Mouse (Mus musculus) forebrain, embryonic 16.5 days (tissue): ENCODE data around the gene Ankub1. TPM values are rescaled to one million over a fixed set of nuclear protein-coding genes. Genes with fewer than 3 reads are reported as not detected.
A peak's percentile ranks its signal among the peaks of the same experiment; 100 is the strongest.

Experiments used
- ATAC-seq: fragments of 200-750 bp; cut with Nextera tagmentation; 2 replicates; pipeline ENCODE4 v1.8.0; 2017; ENCODE audit warnings: mild to moderate bottlenecking, moderate library complexity
- H3K27ac ChIP-seq: fragments of 300-500 bp; sonication (generic); 2 replicates; pipeline ENCODE4 v1.5.1; 2014; ENCODE audit warnings: low read length, control low read depth
- H3K27me3 ChIP-seq: fragments of 300-500 bp; sonication (generic); replicated peaks from 2 replicates; pipeline ENCODE4 v1.6.1; 2014; ENCODE audit warnings: low read length; ENCODE audit not compliant: control insufficient read depth, insufficient read depth
- H3K36me3 ChIP-seq: fragments of 300-500 bp; sonication (generic); 2 replicates; pipeline ENCODE4 v1.6.1; 2014; ENCODE audit not compliant: control insufficient read depth, insufficient read depth
- H3K4me1 ChIP-seq: fragments of 300-500 bp; sonication (generic); replicated peaks from 2 replicates; pipeline ENCODE4 v1.6.1; 2014; ENCODE audit warnings: low read length; ENCODE audit not compliant: control insufficient read depth, insufficient read depth
- H3K4me2 ChIP-seq: fragments of 300-500 bp; sonication (generic); 2 replicates; pipeline ENCODE4 v1.6.1; 2014; ENCODE audit warnings: mild to moderate bottlenecking, low read length, control low read depth
- H3K4me3 ChIP-seq: fragments of 300-500 bp; sonication (generic); replicated peaks from 2 replicates; pipeline ENCODE4 v1.5.1; 2014; ENCODE audit warnings: mild to moderate bottlenecking, low read length, control low read depth
- H3K9ac ChIP-seq: fragments of 300-500 bp; sonication (generic); replicated peaks from 2 replicates; pipeline ENCODE4 v1.6.1; 2014; ENCODE audit warnings: low read depth, low read length, control low read depth
- H3K9me3 ChIP-seq: fragments of 300-500 bp; sonication (generic); 2 replicates; pipeline ENCODE4 v1.6.1; 2016; ENCODE audit warnings: low read length; ENCODE audit not compliant: control insufficient read depth
- WGBS: fragments of 180-500 bp; shearing (Covaris S2); extraction: QIAGEN DNeasy Blood & Tissue Kit; methylation state at CpG from one replicate; pipeline ENCODE4 v1.1.7; 2014; 5-methylcytosine and 5-hydroxymethylcytosine counted together
- polyA plus RNA-seq: library from polyadenylated mRNA; unstranded; fragments of >200 nt; fragmentation: Nextera tagmentation; extraction: Ambion mirVana; gene quantifications from 2 replicates; pipeline ENCODE4 v1.2.1, GENCODE M21; 2015

Ankub1 gene
- polyA plus RNA-seq = 0.09 and 0.11 TPM in 2 replicates

DNA sequence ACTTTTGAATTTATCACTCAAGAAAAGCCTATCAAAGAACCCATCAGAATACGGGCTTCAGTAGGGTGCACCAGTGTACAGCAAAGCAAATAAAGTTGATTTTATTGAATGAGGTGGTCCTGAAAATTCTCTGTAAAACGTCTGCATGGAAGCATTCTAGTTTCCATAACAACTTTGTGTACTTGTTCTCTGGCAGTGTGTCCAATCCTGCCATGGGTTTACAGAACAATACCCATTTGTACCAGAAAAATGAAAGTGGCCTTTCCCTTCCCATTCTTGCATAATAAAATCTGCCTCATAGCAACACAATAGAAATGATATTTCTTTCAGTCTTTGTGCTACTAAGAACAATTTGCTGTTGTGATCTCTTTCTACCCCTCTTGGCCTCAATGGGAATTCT is at the start of gene Ankub1:
TSS of gene Ankub1 (minus strand) at position 81 of the 400 bp plus-strand sequence.
- Histone ChIP-seq H3K36me3 (no peaks in the 10 kb centered on the region), H3K4me2 (no peak within 1 kb of the TSS), H3K27ac (no peak within 1 kb of the TSS), H3K9ac (no peak within 1 kb of the TSS), H3K4me1 (no peaks in the 10 kb centered on the region), H3K4me3 (no peak within 1 kb of the TSS), H3K9me3 (no peaks in the 10 kb centered on the region), H3K27me3 (no peaks in the 10 kb centered on the region)
- WGBS = 74% methylated on average over 2 of the region's 2 CpGs
- ATAC-seq = no peak

GRCm38 (mm10) chr3:57739830-57740229 is 47.2 kb upstream of the Ankub1 start:
- WGBS = 100% methylated on average over 1 of the region's 1 CpGs
- no peak overlapping the region for H3K9ac ChIP-seq
- no peak for ATAC-seq
- H3K4me1 ChIP-seq = peaks cover 19% of the 10 kb centered on the region
- no peak overlapping the region for H3K4me2 ChIP-seq
- H3K4me3 ChIP-seq = no peak overlapping the region
- H3K27ac ChIP-seq = no peak overlapping the region
- no peaks in the 10 kb centered on the region for H3K9me3 ChIP-seq
- H3K36me3 ChIP-seq = no peaks in the 10 kb centered on the region
- H3K27me3 ChIP-seq = no peaks in the 10 kb centered on the region

GRCm38 (mm10) chr3:57736419-57737095 is 44.0 kb upstream of the Ankub1 start:
- peak overlapping the region; percentile 97 for H3K27ac ChIP-seq
- H3K27me3 ChIP-seq = no peaks in the 10 kb centered on the region
- no peaks in the 10 kb centered on the region for H3K36me3 ChIP-seq
- H3K4me3 ChIP-seq = peak overlapping the region; percentile 99
- H3K4me2 ChIP-seq = peak overlapping the region; percentile 66
- H3K9ac ChIP-seq = peak overlapping the region; percentile 92
- ATAC-seq = no peak
- peaks cover 19% of the 10 kb centered on the region for H3K4me1 ChIP-seq
- no peaks in the 10 kb centered on the region for H3K9me3 ChIP-seq
- under 1% methylated on average over 13 of the region's 13 CpGs for WGBS

DNA sequence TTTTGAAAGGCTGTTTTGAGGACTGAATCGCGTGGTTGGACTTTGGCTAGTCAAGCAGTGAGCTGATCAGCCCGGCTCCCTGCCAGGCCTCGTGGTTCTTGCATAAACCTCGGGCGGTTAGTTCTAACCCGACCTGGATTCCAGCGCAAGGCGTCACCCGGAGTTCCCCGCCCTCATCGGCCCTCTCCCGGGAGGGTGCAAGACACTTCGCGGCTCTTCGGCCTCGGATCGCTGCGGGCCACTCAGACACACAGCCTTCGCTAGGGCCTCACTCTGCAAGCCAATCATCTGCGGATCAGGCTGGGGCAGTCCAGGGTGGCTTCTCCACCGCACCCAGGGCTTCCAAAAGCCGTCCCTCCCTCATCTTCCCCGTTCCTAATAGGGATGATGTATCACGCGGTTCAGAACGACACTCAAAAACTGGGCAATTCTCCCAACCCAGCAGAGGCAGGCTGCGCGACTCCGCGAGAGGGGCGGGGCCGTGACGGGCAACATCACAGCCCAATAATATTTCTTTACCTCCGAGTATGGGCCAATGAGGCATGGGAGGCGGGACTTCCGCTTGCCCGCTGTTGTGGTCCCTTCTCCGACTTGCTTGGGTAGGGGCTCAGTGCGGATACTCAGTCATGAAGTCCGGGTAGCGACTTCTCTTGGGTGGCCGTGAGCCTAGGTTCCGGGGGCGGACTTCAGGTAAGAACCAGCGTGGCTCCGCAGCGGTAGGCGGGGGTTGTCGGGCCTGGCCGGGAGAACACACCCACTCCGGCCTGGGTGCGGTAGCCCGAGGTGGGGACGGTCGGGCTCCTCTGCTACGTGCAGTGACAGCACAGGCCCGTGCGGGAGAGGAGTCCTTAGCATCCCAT is 43.1 kb upstream of the Ankub1 start, which contains the start of gene Rnf13:
TSS of gene Rnf13 (plus strand) at position 552 of the 860 bp plus-strand sequence.
- H3K36me3 ChIP-seq = no peaks in the 10 kb centered on the region
- H3K4me2 ChIP-seq = peak within 1 kb of the TSS; percentile 79
- H3K9ac ChIP-seq = peak within 1 kb of the TSS; percentile 92
- under 1% methylated on average over 59 of the region's 59 CpGs for WGBS
- H3K4me3 ChIP-seq = peak within 1 kb of the TSS; percentile 99
- peaks cover 19% of the 10 kb centered on the region for H3K4me1 ChIP-seq
- H3K27ac ChIP-seq = peak within 1 kb of the TSS; percentile 97
- H3K9me3 ChIP-seq = no peaks in the 10 kb centered on the region
- peak; percentile 100 for ATAC-seq
- no peaks in the 10 kb centered on the region for H3K27me3 ChIP-seq

DNA sequence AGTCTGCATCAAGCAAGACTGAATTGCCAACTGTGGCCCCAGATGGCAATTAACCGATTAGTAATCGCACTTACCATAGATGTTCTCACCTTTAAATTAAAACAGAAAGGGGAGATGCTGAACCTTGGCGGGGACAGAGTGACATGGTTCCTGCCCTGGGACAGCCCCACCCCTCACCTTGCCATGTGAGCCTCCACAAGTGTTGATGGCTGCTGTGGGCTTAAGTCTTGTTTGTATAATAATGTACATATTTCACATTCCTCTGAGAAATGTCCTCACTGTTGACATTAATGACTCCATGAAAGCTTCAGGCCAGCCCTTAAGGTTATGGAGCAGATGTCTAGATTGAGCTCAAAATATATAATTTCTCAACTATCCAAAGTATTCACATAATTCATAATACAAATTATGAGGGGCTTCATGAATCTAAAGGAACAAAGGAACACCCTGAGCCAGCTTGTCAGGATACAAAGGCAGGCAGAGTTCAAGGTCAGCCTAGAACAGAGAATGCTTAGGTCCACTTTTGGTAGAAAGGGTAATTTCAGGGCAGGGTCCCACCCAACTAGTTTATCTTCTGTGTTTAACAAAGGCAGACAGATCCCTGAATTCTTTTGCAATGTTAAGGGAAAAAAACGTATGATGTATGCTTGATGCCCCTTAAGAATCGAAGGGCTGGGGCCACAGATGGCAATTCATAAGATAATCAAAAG is 39.8 kb upstream of the Ankub1 start:
- 84% methylated on average over 5 of the region's 5 CpGs for WGBS
- no peak for ATAC-seq
- Histone ChIP-seq H3K27ac (no peak overlapping the region), H3K4me2 (no peak overlapping the region), H3K4me3 (no peak overlapping the region), H3K36me3 (no peaks in the 10 kb centered on the region), H3K27me3 (no peaks in the 10 kb centered on the region), H3K4me1 (peaks cover 13% of the 10 kb centered on the region), H3K9me3 (no peaks in the 10 kb centered on the region), H3K9ac (no peak overlapping the region)

DNA sequence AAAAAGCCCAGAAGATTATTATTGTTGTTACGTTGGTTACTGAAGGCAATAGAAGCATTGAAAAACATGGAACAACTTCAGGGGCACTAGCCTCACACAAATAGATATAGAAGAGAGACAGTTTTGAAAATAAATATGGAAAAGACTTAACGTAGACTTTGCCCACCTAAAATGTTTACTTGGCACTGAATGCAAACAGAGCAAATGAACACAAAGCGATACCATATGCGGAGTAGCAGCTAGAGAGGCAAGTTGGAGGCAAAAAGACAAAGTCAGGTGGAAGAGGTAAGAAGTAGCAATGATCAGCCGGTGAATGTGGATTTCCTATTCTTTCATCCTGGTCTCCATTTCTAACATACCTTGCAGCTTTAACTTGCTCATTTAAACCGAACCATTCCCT is 21.6 kb upstream of the Ankub1 start:
- H3K4me3 ChIP-seq = no peak overlapping the region
- ATAC-seq = no peak
- H3K36me3 ChIP-seq = no peaks in the 10 kb centered on the region
- no peaks in the 10 kb centered on the region for H3K4me1 ChIP-seq
- no peaks in the 10 kb centered on the region for H3K9me3 ChIP-seq
- no peak overlapping the region for H3K4me2 ChIP-seq
- H3K27me3 ChIP-seq = no peaks in the 10 kb centered on the region
- no peak overlapping the region for H3K27ac ChIP-seq
- 93% methylated on average over 6 of the region's 6 CpGs for WGBS
- no peak overlapping the region for H3K9ac ChIP-seq

GRCm38 (mm10) chr3:57696779-57697178 is 4.2 kb upstream of the Ankub1 start:
- H3K4me1 ChIP-seq = no peaks in the 10 kb centered on the region
- no peaks in the 10 kb centered on the region for H3K9me3 ChIP-seq
- H3K4me2 ChIP-seq = no peak overlapping the region
- no peak for ATAC-seq
- 95% methylated on average over 9 of the region's 9 CpGs for WGBS
- H3K9ac ChIP-seq = no peak overlapping the region
- H3K36me3 ChIP-seq = no peaks in the 10 kb centered on the region
- H3K27ac ChIP-seq = no peak overlapping the region
- H3K27me3 ChIP-seq = no peaks in the 10 kb centered on the region
- no peak overlapping the region for H3K4me3 ChIP-seq

GRCm38 (mm10) chr3:57696249-57696648 is 3.6 kb upstream of the Ankub1 start:
- H3K4me3 ChIP-seq = no peak overlapping the region
- H3K9ac ChIP-seq = no peak overlapping the region
- no peaks in the 10 kb centered on the region for H3K36me3 ChIP-seq
- H3K4me2 ChIP-seq = no peak overlapping the region
- H3K27ac ChIP-seq = no peak overlapping the region
- H3K9me3 ChIP-seq = no peaks in the 10 kb centered on the region
- 90% methylated on average over 4 of the region's 4 CpGs for WGBS
- ATAC-seq = no peak
- no peaks in the 10 kb centered on the region for H3K4me1 ChIP-seq
- no peaks in the 10 kb centered on the region for H3K27me3 ChIP-seq

- 83% methylated on average over 4 of the region's 4 CpGs for WGBS
- no peak for ATAC-seq
- Histone ChIP-seq H3K4me2 (no peak overlapping the region), H3K4me1 (no peaks in the 10 kb centered on the region), H3K9ac (no peak overlapping the region), H3K36me3 (no peaks in the 10 kb centered on the region), H3K27me3 (no peaks in the 10 kb centered on the region), H3K27ac (no peak overlapping the region), H3K9me3 (no peaks in the 10 kb centered on the region), H3K4me3 (no peak overlapping the region)
These were observed 827 bp downstream of the Ankub1 start for GRCm38 (mm10) chr3:57691772-57692171.
